Mouse (Mus musculus): ENCODE results near the gene Slc24a5. TPM values are rescaled to one million over a fixed set of nuclear protein-coding genes. Genes with fewer than 3 reads are reported as not detected.

The Slc24a5 gene
- total RNA-seq, 4 experiments from 2014 or later: 0.46 TPM; not detected in 3

DNA sequence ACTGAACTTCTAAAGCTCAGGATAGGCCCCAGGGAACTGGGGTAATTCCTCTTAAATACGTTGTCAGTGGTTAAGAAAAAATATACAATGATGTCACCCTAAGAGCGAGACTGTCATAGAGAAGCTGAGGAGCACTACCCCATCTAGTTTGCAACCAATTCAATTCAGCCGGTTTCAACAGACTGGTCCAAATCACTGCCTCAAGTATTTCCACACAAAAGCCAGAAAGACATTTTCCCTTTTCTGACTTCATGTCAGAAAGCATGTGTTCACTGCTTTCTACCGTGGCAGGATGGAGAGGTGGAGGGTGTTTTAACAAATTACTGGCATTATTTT is 54.3 kb downstream of the Slc24a5 start:
- no peak for DNase-seq

DNA sequence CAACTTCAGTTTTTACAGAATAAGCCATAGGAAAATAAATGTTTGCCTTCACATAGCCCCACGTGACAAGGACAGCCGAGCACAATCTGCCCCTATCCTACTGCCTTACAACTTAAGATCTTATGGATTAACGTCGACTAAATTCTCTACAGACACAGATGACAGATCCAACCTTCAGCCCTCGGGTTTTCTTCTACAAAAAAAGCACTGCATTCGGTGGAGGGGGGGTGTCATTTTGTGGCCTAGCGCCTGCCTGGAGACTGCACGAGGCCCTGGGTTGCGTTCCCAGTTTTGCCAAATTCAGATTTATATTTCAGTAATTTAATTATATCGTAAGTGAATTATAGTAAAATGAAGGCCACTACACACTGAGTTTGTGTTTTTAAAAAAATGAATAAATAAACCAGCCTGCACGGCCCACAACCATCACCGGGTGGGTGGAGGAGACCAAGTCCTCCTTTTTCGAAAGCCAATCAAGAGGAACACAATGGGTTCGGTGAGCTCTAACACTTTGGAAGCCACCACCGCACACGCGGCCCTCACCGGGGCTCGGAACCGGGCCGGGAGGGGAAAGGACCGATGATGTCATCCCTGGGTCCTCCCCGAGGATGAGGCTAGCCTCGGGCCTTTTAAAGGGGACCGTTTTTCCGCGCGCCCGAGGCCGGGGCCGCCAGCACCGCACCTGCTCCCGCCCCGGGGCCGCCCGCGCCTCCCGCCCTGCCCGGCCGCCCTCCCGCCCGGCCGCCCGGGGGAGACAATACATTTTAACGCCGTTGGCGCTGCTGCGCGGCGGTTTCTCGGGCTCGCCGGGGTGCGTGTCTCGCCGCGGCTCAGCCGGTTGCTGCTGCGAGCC is 54.9 kb downstream of the Slc24a5 start:
- peak; percentile 45 for DNase-seq

DNA sequence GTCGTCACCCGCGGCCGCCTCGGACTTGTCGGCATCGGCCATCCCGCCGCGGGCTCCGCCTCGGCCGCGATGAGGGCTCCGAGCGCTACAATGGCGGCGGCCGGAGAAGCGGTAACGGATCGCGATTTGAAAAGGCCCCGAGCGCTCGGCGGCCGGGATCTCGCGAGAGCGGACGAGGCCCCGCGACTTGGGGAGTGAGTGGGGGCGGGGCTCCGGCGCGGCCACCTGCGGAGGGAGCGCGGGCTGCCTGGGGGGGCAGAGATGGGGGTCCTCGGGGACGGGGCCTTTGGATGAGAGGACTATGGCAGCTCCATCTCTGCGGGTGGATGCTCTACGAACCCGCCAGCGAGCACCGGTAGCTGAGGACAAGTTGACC is 55.5 kb downstream of the Slc24a5 start, which contains the start of gene Myef2:
Gene Myef2 (minus strand): TSS at position 185 of the 376 bp plus-strand sequence.
- DNase-seq: peak; percentile 66

GRCm38 (mm10) chr2:125125824-125126223 is 57.9 kb downstream of the Slc24a5 start:
- DNase-seq: no peak

- DNase-seq: no peak
Measured at GRCm38 (mm10) chr2:125126792-125127191, 58.9 kb downstream of the Slc24a5 start.

DNA sequence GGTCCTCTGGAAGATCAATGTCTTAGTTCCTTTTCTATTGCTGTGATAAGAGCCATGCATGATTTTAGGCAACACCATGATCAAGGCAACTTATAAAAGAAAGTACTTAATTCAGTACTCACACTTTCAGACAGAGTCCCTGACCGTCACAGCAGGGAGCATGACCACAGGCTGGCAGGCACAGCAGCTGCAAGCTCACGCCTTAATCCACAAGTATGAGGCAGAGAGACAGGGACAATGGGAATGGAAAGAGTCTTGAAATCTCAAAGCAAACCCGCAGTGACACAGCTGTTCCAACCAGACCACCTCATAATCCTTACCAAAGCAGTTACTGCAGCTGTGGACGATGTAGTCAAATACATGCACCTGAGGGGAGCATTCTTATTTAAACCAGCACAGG is 66.2 kb downstream of the Slc24a5 start:
- DNase-seq: no peak

DNA sequence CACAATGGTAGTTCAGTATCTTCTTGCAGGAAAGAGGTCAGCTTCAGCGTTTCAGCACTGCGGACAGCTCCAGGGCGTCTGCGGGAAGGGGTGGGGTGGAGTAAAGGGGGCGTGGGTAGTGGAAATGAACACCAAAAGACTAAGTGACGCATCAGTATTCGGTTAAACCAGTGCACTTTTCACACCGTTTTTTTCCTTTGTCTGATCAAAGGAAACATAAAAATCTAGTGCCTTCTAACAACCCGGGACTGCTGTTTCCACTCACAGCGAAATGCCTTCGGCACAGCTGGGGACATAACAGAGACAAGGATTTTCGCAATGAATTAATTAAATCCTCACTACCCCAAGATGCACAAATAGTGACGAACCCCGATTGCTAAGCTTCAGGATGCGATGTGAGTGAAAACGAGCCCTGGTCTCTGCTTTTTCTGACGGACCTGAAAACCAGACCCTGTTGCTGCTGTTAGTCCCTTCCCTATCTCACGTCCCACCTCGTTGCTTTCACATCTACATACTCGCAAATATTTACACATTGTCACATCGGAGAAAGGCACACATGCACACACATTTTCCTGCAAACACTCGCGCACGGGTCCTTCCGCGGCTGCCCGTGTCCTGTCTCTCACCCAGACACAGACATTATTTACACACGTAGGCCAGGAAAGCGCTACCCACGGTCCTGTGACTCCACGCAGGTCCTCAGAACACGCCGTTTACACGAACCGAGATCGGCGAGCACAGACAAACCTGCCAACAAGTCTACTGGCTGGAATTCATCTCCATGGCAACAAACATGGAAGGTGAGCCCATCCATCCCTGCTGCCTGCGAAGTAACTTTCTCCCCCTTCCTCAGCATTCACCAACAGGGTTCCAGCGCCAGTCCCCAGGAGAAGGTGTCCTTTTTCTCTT is 68.2 kb downstream of the Slc24a5 start, which contains the start of gene Ctxn2:
Gene Ctxn2 (plus strand): TSS at position 790 of the 909 bp plus-strand sequence.
- peak; percentile 59 for DNase-seq

- no peak for DNase-seq
Measured at GRCm38 (mm10) chr2:125136846-125137245, 68.9 kb downstream of the Slc24a5 start.

Other genes with a start within 250 kb of the Slc24a5 start
- gene Myef2, start 55.5 kb downstream of the Slc24a5 start, total RNA-seq (2022): 10 to 100 TPM; 24.2 to 41.5 (median 30.5) TPM
- under 1 TPM in 1 of 4 experiments, not detected in 3; 0.71 TPM for gene Ctxn2, start 68.6 kb downstream of the Slc24a5 start, total RNA-seq (2022)
- gene Slc12a1, start 84.4 kb downstream of the Slc24a5 start, total RNA-seq (2022): not detected
- gene Dut, start 179.1 kb downstream of the Slc24a5 start, total RNA-seq (2022): 10 to 100 TPM; 20.1 to 27.2 (median 24.6) TPM

All from adrenal gland, adult 8-10 months (tissue).